Mouse (Mus musculus): ENCODE measurements at regions not wholly inside any gene's neighbourhood (a gene's known extent, or its start where the extent isn't known, plus 50 kb on each side); places are given as distances from the start of the nearest gene placed in this dataset.
A peak's percentile ranks its signal among the peaks of the same experiment; 100 is the strongest.

DNA sequence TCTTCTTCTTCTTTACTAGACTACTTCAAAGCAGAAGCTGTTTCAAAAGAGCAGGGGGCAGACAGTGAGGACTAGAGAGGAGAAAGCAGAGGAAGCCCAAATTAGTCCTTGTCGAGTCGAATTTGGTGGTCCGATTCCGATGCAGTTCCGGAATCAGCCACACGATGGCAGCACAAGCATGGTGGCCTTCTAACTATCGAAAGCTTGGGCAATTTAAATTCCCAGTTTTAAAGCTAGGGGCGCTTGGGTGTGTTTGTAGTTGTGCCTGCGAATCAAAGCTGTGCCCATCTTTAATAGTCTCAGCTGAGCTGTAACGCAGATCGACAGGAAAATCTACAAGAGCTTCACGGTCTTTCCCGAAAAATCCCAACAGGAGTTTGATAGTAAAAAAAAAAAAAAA lies 234.7 kb upstream of the A1bg start:
- DNase-seq (ENCODE audit: low spot score), result peak; percentile 56

DNA sequence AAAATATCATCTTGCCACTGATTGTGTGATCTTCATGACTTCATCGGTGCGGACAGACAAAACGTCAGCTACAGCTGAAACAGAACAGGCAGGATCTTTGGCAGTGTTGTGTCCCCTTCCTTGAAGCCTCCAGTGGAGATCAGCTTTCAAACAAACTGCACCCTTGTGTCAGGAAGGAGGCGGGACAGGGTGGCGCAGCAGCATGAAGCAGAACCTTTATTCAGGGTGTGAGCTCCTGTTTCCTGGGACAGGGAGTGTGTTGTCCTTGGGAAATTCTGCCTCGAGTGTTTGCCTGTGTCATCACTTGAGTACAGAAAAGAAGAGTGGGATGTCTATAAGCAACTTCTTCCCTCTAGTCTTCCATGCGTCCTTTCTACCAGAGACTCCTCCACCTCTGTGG lies 232.7 kb upstream of the A1bg start:
- DNase-seq (ENCODE audit: low spot score), result no peak

DNA sequence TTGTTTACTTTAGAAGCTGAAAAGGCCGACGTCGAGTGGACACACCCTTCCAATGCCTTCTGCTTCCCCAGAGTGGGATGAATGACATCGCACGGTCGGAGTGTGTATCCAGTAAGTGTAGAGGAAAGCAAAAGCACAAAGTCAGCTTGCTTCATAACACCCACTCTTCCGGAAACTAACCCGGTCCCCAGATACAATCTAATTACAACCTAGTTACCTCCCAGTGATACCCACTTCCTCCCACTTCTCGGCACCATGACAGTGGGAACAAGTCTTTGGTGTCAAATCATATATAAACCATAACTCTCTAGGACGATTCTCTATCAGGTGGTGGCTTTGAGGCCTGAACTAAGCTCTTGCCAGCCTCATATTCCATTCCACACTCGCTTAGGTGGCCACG lies 231.4 kb upstream of the A1bg start:
- no peak for DNase-seq (ENCODE audit: low spot score)

DNA sequence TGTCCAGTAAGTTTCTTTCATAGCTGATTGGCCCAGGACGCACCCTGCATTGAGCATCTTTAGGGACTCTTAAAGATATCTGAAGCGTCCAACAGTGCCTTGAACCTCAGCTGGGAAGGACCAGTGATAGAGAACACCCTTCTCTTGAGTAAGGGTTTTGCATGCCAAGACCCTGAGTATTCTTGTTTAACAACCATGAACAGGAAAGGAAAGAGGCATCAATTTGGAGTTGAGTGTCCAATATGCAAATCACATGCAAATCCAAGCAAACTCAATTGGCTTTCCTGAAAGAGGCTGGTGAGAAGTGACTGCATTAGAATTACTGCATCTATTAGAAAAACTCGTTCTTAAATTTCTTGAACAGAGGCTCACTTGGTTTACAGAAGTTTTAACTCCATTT lies 220.0 kb upstream of the A1bg start:
- no peak for DNase-seq (ENCODE audit: low spot score)

DNA sequence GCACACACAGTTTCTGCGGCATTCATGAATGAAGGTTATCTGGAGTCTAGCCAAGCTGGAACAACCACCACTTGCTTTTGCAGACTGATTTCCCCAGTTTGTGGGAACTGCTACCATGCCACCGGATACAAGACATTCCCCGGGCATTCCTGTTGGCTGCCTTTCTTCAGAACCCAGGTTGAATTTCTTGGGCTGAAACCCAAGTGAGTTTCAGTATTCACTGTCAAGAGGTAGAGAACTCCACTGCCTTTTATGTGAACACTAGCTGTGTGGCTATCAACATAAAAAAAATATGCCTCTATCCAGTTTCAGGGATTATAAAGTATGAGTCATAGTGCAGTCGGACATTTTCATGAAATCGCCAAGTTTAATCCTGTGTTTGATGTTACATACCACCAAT lies 216.3 kb upstream of the A1bg start:
- no peak for DNase-seq (ENCODE audit: low spot score)

DNA sequence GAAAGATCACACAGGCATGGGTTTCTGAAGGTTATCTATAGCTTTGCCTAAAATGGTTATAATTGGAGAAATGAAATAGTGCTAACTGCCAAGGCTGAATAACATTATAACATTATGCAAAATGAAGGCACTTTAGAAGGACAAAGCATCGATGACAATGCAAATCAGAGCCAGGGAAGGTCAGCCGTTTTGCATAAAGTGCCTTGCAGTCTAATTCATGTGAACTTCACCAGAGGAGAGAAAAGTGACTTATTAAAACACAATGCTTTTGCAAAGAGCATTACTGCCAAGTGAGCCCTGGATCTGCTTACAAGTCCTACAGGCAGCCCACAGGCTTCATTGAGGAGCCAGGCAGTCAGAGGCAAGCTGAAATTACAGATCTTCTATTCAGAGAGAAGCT lies 214.0 kb upstream of the A1bg start:
- DNase-seq (ENCODE audit: low spot score), result no peak

DNA sequence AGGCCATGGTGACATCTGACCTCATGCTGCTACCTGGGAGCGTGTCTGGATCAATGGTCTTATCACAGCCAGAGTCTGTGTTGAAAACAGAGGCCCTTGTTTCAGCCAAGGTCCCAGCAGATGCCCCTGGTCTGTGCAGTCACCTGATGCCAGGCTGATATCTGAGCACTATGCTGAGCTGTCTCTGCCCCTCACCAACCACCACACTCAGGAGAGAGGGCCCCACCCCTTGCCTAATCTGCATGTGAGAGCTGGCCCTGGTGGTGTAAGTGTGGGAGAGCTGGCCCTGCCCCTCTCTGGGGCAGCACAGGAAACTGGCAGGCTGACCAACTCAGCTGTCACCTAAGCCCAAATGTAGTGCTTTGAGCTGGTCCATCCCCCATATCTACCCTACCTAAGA lies 210.5 kb upstream of the A1bg start:
- DNase-seq (ENCODE audit: low spot score), result no peak

DNA sequence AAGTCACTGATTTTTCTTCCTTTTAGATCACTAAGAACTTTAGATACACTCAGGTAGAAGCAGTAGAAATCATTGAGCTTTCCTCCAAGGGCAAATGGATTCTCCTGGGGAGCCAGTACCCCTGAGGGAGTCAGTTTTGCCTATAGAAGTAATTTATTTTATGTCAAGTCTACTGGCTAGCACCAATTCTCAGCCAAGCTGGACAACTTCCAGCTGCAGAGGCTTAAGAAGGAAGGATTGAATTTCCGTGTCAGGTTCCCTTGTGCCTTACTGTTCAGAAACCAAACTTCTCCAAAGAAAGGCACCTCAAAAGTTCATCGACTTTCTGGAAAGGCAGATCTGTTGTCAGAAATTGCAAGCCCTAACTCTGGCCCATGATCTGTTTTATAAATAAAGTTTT lies 205.2 kb upstream of the A1bg start:
- no peak for DNase-seq (ENCODE audit: low spot score)

DNA sequence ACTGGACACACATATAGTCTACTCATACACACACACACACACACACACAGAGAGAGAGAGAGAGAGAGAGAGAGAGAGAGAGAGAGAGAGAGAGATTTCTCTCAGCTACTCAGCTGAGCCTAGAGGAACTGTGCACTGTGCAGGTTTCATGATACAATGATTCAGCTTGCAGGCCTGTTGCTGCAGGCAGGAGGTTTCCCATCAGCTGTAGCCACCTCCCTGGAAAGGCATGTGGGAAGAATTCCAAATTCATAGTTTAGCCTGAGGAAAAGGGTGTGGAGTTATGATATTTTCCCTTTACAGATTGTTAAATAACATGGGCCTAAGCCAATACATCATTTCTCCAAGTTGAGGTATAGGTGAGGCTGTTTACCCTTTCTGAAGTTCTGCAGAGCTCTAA lies 204.3 kb upstream of the A1bg start:
- DNase-seq (ENCODE audit: low spot score), result no peak

DNA sequence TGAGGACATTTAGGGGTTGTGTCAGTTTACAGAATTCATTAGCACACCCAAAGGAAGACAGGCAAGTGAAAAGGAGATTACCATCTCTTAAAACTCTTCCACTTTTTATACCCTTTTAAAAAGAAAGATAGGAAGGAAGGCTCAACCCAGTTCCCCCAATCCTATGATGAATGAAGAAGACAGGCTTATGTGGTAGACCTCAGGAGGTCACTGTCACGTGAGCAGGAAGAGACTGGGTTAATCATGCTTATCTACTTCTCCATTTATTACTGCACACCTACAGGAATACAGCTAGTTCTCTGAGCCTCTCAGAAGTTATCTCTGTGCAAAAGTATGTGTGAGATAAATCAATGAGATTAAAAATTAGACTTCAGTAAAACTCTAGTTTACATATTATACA lies 194.1 kb upstream of the A1bg start:
- no peak for DNase-seq (ENCODE audit: low spot score)

DNA sequence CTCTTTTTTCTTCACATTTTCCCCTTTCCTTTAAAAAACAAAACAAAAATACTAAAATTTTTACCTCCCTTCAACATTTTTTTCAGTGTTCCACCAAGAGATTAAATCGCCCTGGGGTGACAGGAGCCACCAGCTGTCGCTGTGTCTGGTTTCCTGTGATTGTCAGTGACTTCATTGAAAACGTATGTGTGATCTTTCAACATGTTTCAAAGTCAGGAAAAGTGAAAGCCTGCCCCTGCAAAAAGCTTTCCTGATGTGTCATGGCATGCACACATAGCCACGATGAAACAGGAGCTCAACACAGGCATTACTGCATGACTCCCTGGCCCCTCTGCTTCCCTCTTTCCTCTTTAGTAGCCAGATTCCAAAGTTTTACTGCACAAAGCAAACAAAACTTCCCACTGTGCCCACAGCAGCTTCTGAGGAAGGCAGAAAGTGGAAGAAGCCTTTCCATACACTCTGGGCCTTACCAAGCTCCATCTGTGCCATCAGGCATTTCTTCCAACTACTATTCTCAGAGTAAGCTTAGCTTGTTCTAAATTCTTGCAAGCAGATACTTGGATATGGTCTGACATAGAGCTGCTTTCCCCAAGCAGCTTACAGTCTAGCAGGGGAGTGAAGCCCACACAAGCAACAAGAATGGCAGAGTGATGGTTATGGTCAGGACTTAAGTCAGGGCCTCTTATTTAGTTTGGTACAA lies 186.8 kb upstream of the A1bg start:
- DNase-seq (ENCODE audit: low spot score), result no peak

DNA sequence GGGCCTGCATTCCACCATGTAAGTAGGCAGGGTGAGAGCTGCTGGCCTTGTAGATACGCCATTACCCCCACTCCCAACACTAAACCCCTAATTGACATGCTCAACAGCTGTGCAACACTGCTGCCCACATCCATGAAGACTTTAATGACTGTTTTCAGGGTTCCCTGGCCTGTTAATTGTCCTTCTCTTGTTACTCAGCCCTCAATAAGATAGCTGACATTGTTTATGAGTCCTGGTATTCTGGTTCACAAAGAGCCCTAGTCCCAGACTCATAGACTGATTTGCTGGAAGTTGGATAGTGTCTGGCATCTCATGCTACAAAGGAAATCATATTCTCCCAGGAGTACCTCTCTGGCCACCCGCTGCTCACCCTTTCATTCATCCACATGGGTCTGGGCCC lies 186.1 kb upstream of the A1bg start:
- no peak for DNase-seq (ENCODE audit: low spot score)

DNA sequence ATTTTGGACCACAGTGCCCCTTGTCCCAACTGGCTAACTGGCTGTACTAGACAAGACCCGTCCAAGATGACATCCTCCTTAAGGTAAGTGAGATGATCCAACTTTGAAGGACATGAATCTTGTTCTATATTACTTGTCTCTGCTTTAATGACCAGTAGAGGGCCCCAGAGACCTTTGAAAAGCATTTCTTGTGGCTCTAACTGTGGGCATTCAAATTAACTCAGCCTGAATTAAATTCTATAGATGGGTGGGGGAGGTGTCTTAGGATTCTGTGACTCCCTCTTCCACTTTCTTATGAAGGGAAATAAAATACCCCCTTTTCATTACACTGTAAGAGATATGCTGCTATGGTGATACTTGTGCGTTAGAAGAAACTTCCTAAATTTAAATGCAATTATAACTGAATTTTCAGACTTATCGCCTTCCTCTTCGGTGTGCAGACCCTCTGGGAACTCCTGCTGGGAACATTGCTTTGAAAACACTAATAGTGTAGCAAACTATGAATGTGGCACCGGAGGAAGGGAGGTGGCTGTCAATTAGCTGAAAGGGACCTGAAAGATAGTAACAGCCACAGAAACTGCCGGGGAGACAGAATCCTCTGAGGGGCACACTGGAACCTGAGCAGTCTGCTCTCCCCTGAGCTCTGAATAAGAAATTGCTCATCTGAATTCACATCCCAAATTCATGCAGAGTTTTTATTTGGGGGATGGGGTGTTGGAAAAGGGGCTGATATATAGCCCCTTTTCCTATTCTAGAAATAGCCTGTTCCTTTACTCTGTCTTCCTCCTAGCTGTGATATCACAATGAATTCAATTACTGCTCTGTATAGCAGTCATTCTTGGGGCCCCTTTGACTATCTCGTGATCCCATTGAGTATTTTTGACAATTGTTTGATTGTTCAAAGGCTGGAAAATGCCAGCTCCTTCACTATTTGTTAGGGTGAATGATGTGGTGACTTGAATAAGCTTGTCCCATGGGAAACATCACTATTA lies 179.9 kb upstream of the A1bg start:
- peak; percentile 5 for DNase-seq (ENCODE audit: low spot score)

DNA sequence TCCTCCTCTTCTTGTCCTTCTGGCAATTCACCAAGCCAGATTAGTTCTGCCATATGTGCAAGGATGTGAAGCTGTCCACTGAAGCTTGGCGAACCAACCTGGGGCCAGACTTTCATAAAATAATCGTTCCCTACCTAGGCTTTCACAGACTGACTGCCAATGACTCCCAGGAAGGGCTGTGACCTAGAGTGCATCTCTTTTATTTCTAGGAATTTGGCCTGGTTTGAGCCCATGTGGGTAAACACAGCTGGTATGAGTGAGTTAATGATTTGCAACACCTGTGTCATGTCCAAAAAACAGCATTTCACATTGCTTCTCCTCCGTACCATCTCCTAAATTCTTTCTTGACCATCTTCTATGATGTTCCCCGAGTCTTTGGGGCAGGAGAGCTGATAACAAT lies 178.0 kb upstream of the A1bg start:
- no peak for DNase-seq (ENCODE audit: low spot score)

DNA sequence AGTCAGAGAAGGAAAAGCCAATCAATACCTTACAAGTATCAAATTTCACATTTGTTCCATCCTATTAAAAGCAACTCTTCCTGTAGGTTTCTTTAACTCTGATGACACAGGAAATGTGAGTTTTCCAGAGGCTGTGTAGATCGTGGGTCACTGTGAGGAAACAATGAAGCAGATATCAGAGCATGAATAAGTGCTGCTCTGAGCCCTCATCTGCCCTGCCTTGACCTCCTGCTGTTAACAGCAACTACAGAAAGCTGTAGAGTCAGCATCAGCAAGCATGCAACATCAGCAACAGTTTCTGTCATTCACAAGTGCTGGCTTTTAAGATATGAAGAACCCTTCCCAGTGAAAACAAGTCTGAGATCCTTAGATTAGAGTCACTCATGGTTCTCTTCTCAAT lies 176.2 kb upstream of the A1bg start:
- no peak for DNase-seq (ENCODE audit: low spot score)

DNA sequence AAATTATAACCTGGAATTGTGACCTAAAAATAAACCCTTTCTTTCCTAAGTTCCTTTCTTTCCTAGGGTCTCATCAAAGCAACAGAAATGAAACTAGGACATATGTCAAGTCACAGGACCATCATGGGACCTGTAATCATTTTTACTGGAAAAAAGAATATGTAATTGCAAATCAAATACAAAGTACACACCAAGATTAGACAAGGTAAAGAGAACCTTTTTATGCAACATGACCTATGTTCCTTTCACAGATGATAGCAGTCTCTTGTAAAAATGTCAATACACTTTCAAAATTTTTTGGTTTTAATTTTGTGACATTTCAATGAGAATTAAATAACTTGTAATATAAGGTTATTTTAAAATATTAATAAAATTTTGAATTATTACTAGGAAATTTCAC lies 175.7 kb upstream of the A1bg start:
- no peak for DNase-seq (ENCODE audit: low spot score)

DNA sequence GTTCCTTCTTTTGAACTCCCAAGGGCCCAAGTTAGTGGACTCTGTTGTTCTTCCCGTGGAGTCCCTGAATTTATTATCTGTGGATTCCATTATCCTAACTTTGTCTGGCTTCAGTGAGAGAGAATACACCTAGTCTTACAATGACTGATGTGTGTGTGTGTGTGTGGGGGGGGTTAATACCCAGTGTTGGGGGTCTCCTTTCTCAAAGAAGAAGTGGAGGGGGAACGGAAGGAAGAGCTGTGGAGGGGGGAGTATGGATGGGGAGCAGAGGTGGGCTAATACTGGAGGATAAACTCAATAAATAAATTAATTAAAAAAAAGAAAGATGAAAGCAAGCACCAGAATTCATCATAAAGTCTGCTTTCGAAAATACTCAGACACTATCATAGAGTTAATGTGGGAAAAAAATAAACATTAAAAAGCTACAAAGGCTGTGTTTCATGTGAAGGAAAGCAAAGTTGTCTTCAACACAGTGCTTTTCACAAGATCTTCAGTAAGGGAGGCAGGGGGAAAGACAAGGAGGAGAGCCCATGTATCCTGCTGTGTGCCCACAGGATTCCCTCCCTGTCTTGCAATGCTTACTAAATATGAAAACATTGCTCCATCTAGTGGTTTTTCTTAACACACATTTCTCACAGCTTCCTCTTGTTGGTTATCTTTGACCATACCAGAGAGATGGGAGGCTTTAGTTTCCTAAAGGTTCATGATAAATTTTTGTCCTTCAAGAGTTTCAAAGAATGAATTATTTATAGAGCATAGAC lies 173.4 kb upstream of the A1bg start:
- DNase-seq (ENCODE audit: low spot score), result no peak

DNA sequence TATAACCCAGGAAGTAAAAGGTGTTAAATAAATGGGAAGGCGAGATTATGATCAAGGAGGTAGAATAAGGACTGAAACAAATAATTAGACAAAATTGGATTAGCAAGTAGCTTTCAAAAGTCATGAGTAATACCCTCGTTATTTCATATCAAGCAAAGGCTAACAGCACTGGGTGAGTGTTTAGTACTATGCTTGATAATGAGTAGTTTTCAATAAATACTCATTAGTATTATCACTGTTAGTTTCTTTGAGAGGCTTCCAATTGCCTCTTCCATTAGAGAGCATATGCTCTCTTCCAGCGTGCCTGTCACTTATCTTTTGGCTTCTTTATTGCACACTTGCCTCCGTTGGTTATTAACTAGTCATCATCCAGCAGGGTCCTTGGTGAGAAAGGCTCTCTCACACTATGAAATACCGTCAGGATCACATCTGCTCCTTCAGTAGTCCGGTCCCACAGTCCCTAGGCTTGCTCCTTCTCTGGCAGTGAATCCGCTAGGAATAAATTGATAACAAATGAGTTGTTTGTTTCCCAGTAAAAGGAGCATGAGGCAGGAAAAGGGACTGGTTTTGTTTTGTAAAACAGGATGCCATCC lies 132.3 kb upstream of the A1bg start:
- no peak for DNase-seq (ENCODE audit: low spot score)

DNA sequence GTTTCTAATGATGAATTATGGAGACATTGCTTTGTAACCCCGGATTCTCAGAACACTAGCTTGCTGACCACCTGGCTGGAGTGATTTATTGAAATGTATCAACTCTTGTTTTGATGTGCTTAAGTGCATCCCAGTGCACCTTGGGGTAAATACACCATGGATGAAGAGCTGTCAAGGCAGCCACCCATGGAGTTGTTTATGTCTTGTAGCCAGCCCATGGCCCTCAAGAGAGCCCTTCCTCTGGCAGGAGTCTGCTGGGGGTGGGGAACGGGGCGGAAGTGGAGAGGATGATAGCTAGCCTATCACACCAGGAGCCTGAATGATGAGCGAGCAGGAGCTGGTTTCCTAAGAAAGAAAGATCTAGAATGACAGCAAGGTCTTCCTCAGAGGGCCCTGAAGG lies 128.6 kb upstream of the A1bg start:
- DNase-seq (ENCODE audit: low spot score), result no peak

DNA sequence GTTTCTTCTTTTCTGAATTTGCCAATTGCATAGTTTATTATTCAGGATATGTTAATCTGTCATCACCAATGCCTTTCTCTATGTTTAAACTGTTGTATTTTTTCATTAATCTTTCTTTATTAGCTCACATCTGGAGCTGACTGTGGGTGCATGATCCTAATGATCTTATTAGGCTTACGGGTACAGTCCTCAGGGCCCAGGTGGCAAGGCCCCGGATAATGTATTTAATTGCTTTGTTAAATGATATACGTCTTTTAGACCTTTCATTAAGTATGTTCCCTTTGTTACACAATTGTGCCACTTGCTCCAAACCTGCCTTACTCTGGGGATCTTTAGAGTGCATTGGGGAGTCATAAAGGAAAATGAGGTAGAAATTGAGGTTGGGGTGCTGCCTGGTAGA lies 86.7 kb upstream of the A1bg start:
- no peak for DNase-seq (ENCODE audit: low spot score)

DNA sequence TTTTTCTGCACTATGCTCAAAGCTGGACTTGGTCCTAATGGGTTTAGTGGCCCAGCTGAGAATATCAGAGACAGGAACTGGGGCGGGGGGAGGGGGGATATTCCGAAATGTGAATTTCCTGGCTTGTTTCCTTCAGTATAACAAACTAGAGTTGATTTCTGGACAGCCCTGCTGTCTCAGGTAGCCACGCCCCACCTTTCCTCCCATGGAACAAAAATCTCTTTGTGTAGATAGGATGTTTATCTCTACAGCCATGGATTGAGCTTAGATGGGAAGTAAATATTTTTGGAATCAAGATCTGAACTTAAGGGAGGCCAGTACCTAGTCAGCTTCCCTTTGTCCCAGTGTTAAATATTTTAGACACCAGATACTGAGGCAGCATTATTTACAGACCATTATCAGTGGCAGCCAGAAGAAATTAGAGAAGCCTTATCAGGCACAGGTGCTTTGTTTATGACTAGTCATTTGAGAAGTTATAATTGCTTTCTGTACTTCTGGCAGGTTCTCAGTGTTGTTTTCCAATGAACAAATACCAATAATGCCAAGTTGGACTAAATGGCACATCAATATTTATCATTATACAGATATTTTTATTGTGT lies 84.7 kb upstream of the A1bg start:
- DNase-seq (ENCODE audit: low spot score), result peak; percentile 6

DNA sequence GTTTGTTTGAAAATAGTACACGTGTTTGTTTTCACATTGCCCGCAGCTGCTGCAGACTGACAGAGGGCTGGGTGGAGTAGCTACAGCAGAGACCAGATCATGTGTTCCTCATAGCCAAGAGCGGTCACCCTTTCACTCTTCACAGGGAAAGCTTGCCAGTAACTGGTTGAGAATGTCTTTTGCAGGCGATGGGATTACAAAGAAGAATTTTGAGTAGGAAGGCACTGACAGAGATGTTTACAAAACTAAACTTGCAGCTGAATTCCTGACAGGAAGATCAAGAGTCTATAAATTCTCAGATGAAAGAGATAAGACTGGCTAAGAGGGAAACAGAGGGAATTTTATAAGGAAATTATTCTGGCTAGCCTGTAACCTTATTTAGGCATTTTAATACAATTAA lies 83.8 kb upstream of the A1bg start:
- no peak for DNase-seq (ENCODE audit: low spot score)

Data from c-Kit-positive CD71-positive TER-119-positive erythroid progenitor cells, embryonic 14.5 days (primary cell).